Mouse (Mus musculus): ENCODE measurements around the gene Cckbr.

DNA sequence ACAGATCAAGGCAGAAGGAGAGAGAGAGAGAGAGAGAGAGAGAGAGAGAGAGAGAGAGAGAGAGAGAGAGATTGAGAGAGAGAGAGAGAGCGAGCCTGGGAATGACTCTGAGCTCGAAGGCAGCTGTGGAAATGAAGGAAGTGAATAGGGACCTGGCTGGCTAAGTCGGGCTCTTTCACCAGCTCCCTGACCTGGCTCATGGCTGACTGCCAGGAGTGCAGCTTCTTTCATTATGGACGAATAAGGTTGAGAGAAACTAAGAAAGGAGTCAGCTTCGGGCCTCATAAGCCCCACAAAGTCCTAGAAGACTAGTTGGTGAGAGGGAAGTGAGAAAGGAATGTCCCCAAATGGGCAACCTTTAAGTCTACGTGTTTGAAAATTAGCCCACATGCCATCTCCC is 94.7 kb downstream of the Cckbr start:
- TF ChIP-seq CTCF (IDR thresholded peaks at IDR 0.05; ENCODE audit: extremely low read depth, insufficient read depth, low read length) (no peak), POLR2A (IDR thresholded peaks at IDR 0.05; ENCODE audit: extremely low read depth, insufficient read depth, low read length) (no peak)
